Mouse (Mus musculus): Measurements from ENCODE around the gene Klhl28. TPM values are rescaled to one million over a fixed set of nuclear protein-coding genes. Genes with fewer than 3 reads are reported as not detected.

Gene Klhl28
- total RNA-seq (2023; ENCODE audit: inconsistent age) = 20.9 to 23.7 TPM (median 22.1 TPM) in 4 replicates

DNA sequence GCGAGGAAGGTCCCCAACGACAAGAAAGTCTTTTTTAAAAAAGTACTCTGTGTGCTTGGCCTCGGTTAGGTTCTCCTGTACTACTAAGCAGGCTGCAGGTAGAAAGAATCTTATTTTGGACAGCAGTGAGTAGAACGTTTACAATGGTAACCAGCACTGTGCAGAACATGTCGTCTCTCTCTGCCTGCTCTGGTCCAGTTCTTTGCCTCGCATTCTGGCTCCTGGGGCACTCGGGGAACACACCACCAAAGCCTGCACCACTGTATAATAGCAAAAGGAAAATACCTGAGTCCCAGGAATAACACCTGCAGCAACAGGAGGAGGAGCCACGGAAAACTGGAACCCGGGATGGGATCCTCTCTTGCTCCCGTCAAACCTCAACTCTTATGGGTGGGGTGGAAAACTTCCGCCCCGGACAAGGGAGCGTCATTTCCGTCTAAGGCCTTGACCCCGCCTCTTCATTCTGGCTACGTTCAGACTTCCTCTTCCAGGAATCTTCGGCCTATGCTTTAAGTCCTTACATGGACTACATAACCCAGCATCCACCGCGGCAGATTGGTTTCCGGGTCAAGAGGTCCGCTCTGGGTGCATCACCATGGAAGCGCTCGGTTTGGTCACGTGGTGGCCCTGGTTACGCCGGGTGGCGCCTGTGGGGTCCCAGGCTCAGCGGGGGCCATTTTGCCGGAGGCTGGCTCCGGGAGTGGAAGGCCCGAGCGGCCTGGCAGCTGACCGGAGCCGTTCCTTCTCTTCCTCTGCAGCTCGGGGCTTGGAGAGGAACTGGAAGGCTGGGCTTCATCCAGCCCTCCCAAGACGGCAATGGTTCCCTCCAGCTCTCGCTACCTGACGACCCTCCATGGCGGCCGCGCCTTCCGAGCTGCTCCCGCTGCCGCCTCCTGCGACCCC lies at the start of gene Klhl28, which contains the start of gene Togaram1:
Klhl28 (minus strand) TSS at position 411 of the 903 bp plus-strand sequence.
Togaram1 (plus strand) TSS at position 681 of the 903 bp plus-strand sequence.

DNA sequence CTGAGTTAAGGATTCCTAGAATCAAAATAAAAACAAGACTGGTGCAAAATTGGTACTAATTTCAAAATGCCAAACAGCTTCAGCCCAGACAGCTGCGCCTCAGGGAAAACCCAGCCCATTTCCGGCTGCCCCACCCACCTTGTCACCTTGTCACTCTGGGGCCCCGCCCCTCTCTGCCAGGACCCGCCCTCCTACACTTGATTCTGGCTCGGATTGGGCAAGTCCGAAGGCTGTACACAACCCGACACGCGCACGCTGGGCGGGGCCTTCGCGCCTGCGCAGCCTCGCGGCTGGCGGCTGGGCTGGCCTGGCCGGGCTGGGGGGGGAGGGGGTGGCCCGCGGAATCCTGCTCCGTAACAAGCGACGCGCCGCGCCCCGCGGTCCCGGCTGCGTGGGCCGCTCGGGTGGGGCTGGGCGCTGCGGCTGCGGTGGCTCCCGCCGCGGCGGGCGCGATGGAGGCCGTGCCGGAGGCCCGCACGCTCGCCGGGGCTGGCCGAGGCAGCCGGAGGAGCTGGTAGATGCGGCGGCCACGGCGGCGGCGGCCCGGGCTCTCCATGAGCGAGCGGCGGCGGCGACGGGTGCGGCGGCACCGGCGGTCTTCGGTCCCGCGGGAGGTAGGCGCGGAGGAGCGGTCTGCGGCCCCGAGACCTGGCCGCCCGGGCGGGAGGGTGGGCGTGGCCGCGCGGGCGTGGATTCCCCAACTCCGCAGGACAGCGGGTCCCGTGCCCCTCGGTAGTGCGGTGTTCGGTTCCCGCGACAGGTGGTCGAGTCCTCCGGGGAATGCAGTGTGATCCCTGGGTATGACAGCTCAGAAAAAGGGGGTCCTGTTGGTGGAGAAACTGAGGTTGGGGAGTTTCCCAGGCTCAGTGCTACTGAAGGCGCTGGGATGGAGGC lies 47.5 kb downstream of the Klhl28 start, which contains the start of gene Gm527:
Gm527 (plus strand) TSS at position 329 of the 894 bp plus-strand sequence.

Other genes with a start within 250 kb of the Klhl28 start
- gene Gm527, start 47.6 kb downstream of the Klhl28 start, total RNA-seq (2023; ENCODE audit: inconsistent age) = 5.0 to 7.6 TPM (median 5.9 TPM) in 4 replicates
- gene Togaram1, start 270 bp upstream of the Klhl28 start, total RNA-seq (2023; ENCODE audit: inconsistent age) = 61.6 to 77.1 TPM (median 65.4 TPM) in 4 replicates
- 134 to 151 TPM (median 141 TPM) in 4 replicates for gene Prpf39, start 70.8 kb upstream of the Klhl28 start, total RNA-seq (2023; ENCODE audit: inconsistent age)
- 77.9 to 87.5 TPM (median 81.0 TPM) in 4 replicates for gene Fkbp3, start 108.5 kb upstream of the Klhl28 start, total RNA-seq (2023; ENCODE audit: inconsistent age)
- 15.0 to 26.7 TPM (median 20.5 TPM) in 4 replicates for gene Fancm, start 110.1 kb upstream of the Klhl28 start, total RNA-seq (2023; ENCODE audit: inconsistent age)
- gene Mis18bp1, start 207.1 kb upstream of the Klhl28 start, total RNA-seq (2023; ENCODE audit: inconsistent age) = 1.4 to 3.3 TPM (median 1.9 TPM) in 4 replicates